Mouse (Mus musculus): ENCODE data around the gene Irx6.

GRCm38 (mm10) chr8:92724359-92724758 is 50.3 kb downstream of the Irx6 start:
- TF ChIP-seq CTCF (IDR thresholded peaks at IDR 0.05; ENCODE audit: low read depth, low read length): no peak
- TF ChIP-seq GATA2 (IDR thresholded peaks at IDR 0.05; ENCODE audit: borderline replicate concordance, low read depth, low read length): no peak
- TF ChIP-seq POLR2AphosphoS5 (IDR thresholded peaks at IDR 0.05; ENCODE audit: insufficient replicate concordance, low read depth, low read length): no peak
- TF ChIP-seq TAL1 (conservative IDR thresholded peaks at IDR 0.05; ENCODE audit: low read depth, low read length): no peak
- TF ChIP-seq GATA1 (IDR thresholded peaks at IDR 0.05; ENCODE audit: borderline replicate concordance, low read length): no peak

All from G1E (cell line).